Mouse (Mus musculus) CH12.LX (cell line): ENCODE data around the gene Kansl3. TPM values are rescaled to one million over a fixed set of nuclear protein-coding genes. Genes with fewer than 3 reads are reported as not detected.

Experiments
- DNase-seq: peaks from one replicate; pipeline ENCODE4 v3.0.0-alpha.2; 2013; ENCODE audit errors: extremely low read depth
- H3K27ac ChIP-seq: 2 replicates; pipeline ENCODE4 v1.5.1; 2012; ENCODE audit warnings: low read depth, mild to moderate bottlenecking, control low read depth, moderate library complexity; ENCODE audit not compliant: insufficient read depth
- H3K27me3 ChIP-seq: replicated peaks from 2 replicates; pipeline ENCODE3; 2012; ENCODE audit warnings: inconsistent platforms
- H3K36me3 ChIP-seq, 2 experiments: replicated peaks in 1 of 2; 2 replicates each; pipeline versions ENCODE3 to v1.6.1; 2012; ENCODE audit warnings: inconsistent platforms in 1 of 2, low read length in 1 of 2, mild to moderate bottlenecking in 1 of 2, mixed read lengths in 1 of 2, moderate library complexity in 1 of 2; ENCODE audit not compliant: control insufficient read depth in 1 of 2, insufficient read depth in 1 of 2
- H3K4me1 ChIP-seq, 2 experiments: 2 replicates each; pipeline ENCODE4 v1.6.1; 2012; ENCODE audit warnings: inconsistent platforms in 1 of 2, moderate library complexity in 1 of 2; ENCODE audit not compliant: insufficient read depth in 2 of 2, control insufficient read depth in 1 of 2
- H3K4me2 ChIP-seq: 2 replicates; pipeline ENCODE4 v1.6.1; 2012; ENCODE audit warnings: low read depth, mild to moderate bottlenecking, control low read depth; ENCODE audit not compliant: poor library complexity, insufficient read depth, severe bottlenecking
- H3K4me3 ChIP-seq, 3 experiments: fragments of 150-350 bp in 1 of 3; sonication (generic) in 1 of 3; replicated peaks in 1 of 3; 2 replicates each; pipeline versions ENCODE3 to v1.5.1; 2011 to 2012; ENCODE audit warnings: low read depth in 2 of 3, low read length in 2 of 3, mild to moderate bottlenecking in 2 of 3, moderate library complexity in 2 of 3, control low read depth in 1 of 3, improper control_type of control experiment in 1 of 3, inconsistent platforms in 1 of 3, mixed read lengths in 1 of 3; ENCODE audit not compliant: poor library complexity in 1 of 3
- H3K79me2 ChIP-seq: replicated peaks from 2 replicates; pipeline ENCODE4 v1.6.1; 2012; ENCODE audit warnings: mild to moderate bottlenecking, moderate library complexity; ENCODE audit not compliant: control insufficient read depth, poor library complexity, insufficient read depth, severe bottlenecking; ENCODE audit errors: extremely low read depth
- H3K9ac ChIP-seq: 2 replicates; pipeline ENCODE4 v1.6.1; 2012; ENCODE audit warnings: low read depth, mild to moderate bottlenecking, control low read depth, moderate library complexity; ENCODE audit not compliant: insufficient read depth
- H3K9me3 ChIP-seq: replicated peaks from 2 replicates; pipeline ENCODE3; 2012; ENCODE audit warnings: low read length, inconsistent platforms, mixed read lengths
- BHLHE40 ChIP-seq: IDR thresholded peaks from 2 replicates; pipeline ENCODE4 v1.6.1; 2011; ENCODE audit warnings: mild to moderate bottlenecking, low read depth, low read length, improper control_type of control experiment
- CHD2 ChIP-seq: IDR thresholded peaks from 2 replicates; pipeline ENCODE4 v1.6.1; 2011; ENCODE audit warnings: low read length, improper control_type of control experiment
- CTCF ChIP-seq, 2 experiments: IDR thresholded peaks in 1 of 2; conservative IDR thresholded peaks in 1 of 2; 2 replicates each; pipeline ENCODE4 v1.5.1; 2011 to 2012; ENCODE audit warnings: low read depth in 2 of 2, low read length in 2 of 2, improper control_type of control experiment in 1 of 2, inconsistent platforms in 1 of 2, mild to moderate bottlenecking in 1 of 2, moderate library complexity in 1 of 2
- ELF1 ChIP-seq: IDR thresholded peaks from 2 replicates; pipeline ENCODE4 v1.6.1; 2014; ENCODE audit warnings: low read depth, mild to moderate bottlenecking, inconsistent platforms, low read length, improper control_type of control experiment
- EP300 ChIP-seq: IDR thresholded peaks from 2 replicates; pipeline ENCODE4 v1.6.1; 2011; ENCODE audit warnings: low read length, improper control_type of control experiment
- ETS1 ChIP-seq: conservative IDR thresholded peaks from 2 replicates; pipeline ENCODE4 v1.6.1; 2012; ENCODE audit warnings: low read depth, mild to moderate bottlenecking, inconsistent platforms, low read length, improper control_type of control experiment, moderate library complexity
- GABPA ChIP-seq: IDR thresholded peaks from 2 replicates; pipeline ENCODE4 v1.6.1; 2012; ENCODE audit warnings: low read depth, low read length, improper control_type of control experiment, inconsistent platforms; ENCODE audit not compliant: insufficient replicate concordance
- IRF4 ChIP-seq: IDR thresholded peaks from 2 replicates; pipeline ENCODE4 v1.6.1; 2014; ENCODE audit warnings: low read depth, mild to moderate bottlenecking, inconsistent platforms, low read length, improper control_type of control experiment
- JUN ChIP-seq: IDR thresholded peaks from 2 replicates; pipeline ENCODE4 v1.6.1; 2011; ENCODE audit warnings: low read depth, mild to moderate bottlenecking, low read length, improper control_type of control experiment, moderate library complexity; ENCODE audit not compliant: insufficient read depth
- JUND ChIP-seq: conservative IDR thresholded peaks from 2 replicates; pipeline ENCODE4 v1.6.1; 2011; ENCODE audit warnings: low read depth, low read length, improper control_type of control experiment
- KAT2A ChIP-seq: IDR thresholded peaks from 2 replicates; pipeline ENCODE4 v1.6.1; 2012; ENCODE audit warnings: low read length, improper control_type of control experiment, inconsistent platforms; ENCODE audit not compliant: insufficient replicate concordance
- MAX ChIP-seq: IDR thresholded peaks from 2 replicates; pipeline ENCODE4 v1.6.1; 2011; ENCODE audit warnings: low read length, improper control_type of control experiment
- MAZ ChIP-seq: IDR thresholded peaks from 2 replicates; pipeline ENCODE4 v1.6.1; 2012; ENCODE audit warnings: low read depth, mild to moderate bottlenecking, inconsistent platforms, low read length, improper control_type of control experiment, moderate library complexity
- MEF2A ChIP-seq: IDR thresholded peaks from 2 replicates; pipeline ENCODE4 v1.6.1; 2014; ENCODE audit warnings: low read depth, mild to moderate bottlenecking, inconsistent platforms, low read length, improper control_type of control experiment, borderline replicate concordance
- MXI1 ChIP-seq: IDR thresholded peaks from 2 replicates; pipeline ENCODE4 v1.6.1; 2011; ENCODE audit warnings: mild to moderate bottlenecking, low read depth, low read length, improper control_type of control experiment
- NELFE ChIP-seq: IDR thresholded peaks from 2 replicates; pipeline ENCODE4 v1.6.1; 2011; ENCODE audit warnings: low read depth, low read length, improper control_type of control experiment
- NRF1 ChIP-seq: IDR thresholded peaks from 2 replicates; pipeline ENCODE4 v1.6.1; 2014; ENCODE audit warnings: low read depth, mild to moderate bottlenecking, inconsistent platforms, low read length, improper control_type of control experiment, moderate library complexity
- PAX5 ChIP-seq: IDR thresholded peaks from 2 replicates; pipeline ENCODE4 v1.6.1; 2012; ENCODE audit warnings: low read length, inconsistent platforms, mixed read lengths
- POLR2A ChIP-seq: IDR thresholded peaks from 2 replicates; pipeline ENCODE4 v1.6.1; 2011; ENCODE audit warnings: low read depth, mild to moderate bottlenecking, improper control_type of control experiment, low read length
- POLR2AphosphoS2 ChIP-seq: IDR thresholded peaks from 2 replicates; pipeline ENCODE4 v1.6.1; 2011; ENCODE audit warnings: low read depth, low read length, improper control_type of control experiment
- RAD21 ChIP-seq: IDR thresholded peaks from 2 replicates; pipeline ENCODE4 v1.6.1; 2011; ENCODE audit warnings: low read depth, mild to moderate bottlenecking, low read length, improper control_type of control experiment, moderate library complexity
- RCOR1 ChIP-seq: conservative IDR thresholded peaks from 2 replicates; pipeline ENCODE4 v1.6.1; 2012; ENCODE audit warnings: low read depth, mild to moderate bottlenecking, inconsistent platforms, low read length, improper control_type of control experiment
- SIN3A ChIP-seq: IDR thresholded peaks from 2 replicates; pipeline ENCODE4 v1.6.1; 2012; ENCODE audit warnings: low read length, improper control_type of control experiment, inconsistent platforms
- SMC3 ChIP-seq: IDR thresholded peaks from 2 replicates; pipeline ENCODE4 v1.6.1; 2011; ENCODE audit warnings: low read depth, low read length, improper control_type of control experiment
- TBP ChIP-seq: conservative IDR thresholded peaks from 2 replicates; pipeline ENCODE4 v1.6.1; 2011; ENCODE audit warnings: low read depth, low read length, improper control_type of control experiment
- TCF12 ChIP-seq: IDR thresholded peaks from 2 replicates; pipeline ENCODE4 v1.6.1; 2014; ENCODE audit warnings: low read depth, mild to moderate bottlenecking, inconsistent platforms, low read length, improper control_type of control experiment
- UBTF ChIP-seq: IDR thresholded peaks from 2 replicates; pipeline ENCODE4 v1.6.1; 2012; ENCODE audit warnings: low read depth, mild to moderate bottlenecking, inconsistent platforms, low read length, improper control_type of control experiment, moderate library complexity
- USF1 ChIP-seq: IDR thresholded peaks from 2 replicates; pipeline ENCODE4 v1.6.1; 2014; ENCODE audit warnings: low read depth, mild to moderate bottlenecking, inconsistent platforms, low read length, improper control_type of control experiment
- USF2 ChIP-seq: conservative IDR thresholded peaks from 2 replicates; pipeline ENCODE4 v1.6.1; 2011; ENCODE audit warnings: low read depth, low read length, improper control_type of control experiment
- ZC3H11A ChIP-seq: IDR thresholded peaks from 2 replicates; pipeline ENCODE4 v1.6.1; 2012; ENCODE audit warnings: low read depth, mild to moderate bottlenecking, inconsistent platforms, low read length, improper control_type of control experiment
- ZKSCAN1 ChIP-seq: IDR thresholded peaks from 2 replicates; pipeline ENCODE4 v1.6.1; 2012; ENCODE audit warnings: low read depth, inconsistent platforms, low read length, improper control_type of control experiment, borderline replicate concordance
- ZMIZ1 ChIP-seq: IDR thresholded peaks from 2 replicates; pipeline ENCODE4 v1.6.1; 2012; ENCODE audit warnings: low read depth, mild to moderate bottlenecking, inconsistent platforms, low read length, improper control_type of control experiment
- ZNF384 ChIP-seq: IDR thresholded peaks from 2 replicates; pipeline ENCODE4 v1.6.1; 2012; ENCODE audit warnings: low read depth, low read length, improper control_type of control experiment, inconsistent platforms
- dilution Hi-C: fragments of 300-500 bp; cut with MboI; formaldehyde crosslinking; loops from 2 replicates; pipeline ENCODE4 v1.14.3; 2020; ENCODE audit warnings: low sequenced_read_pairs; ENCODE audit not compliant: extremely low pct_unique_long_range_greater_than_20kb, extremely low pct_ligation_motif_present
- in situ Hi-C: fragments of 300-500 bp; cut with MboI; formaldehyde crosslinking; loops from 3 replicates; pipeline ENCODE4 v1.14.3; 2019; ENCODE audit warnings: low sequenced_read_pairs, low pct_ligation_motif_present, low pct_unique_long_range_greater_than_20kb, mixed read lengths
- polyA plus RNA-seq: library from polyadenylated mRNA; unstranded; fragments of >175 nt; gene quantifications from 2 replicates; pipeline ENCODE4 v1.2.1, GENCODE M21; 2012; ENCODE audit warnings: low read depth; ENCODE audit not compliant: insufficient read length
- total RNA-seq, 2 experiments: library from RNA; depleted of rRNA; stranded (reverse); fragments of 300-350 nt in 1 of 2; fragments of >200 nt in 1 of 2; gene quantifications; 2 replicates each; pipeline ENCODE4 v1.2.3; 2012 to 2014

The Kansl3 gene
- total and polyA plus RNA-seq, 3 experiments, result 14.3 to 21.2 (median 17.0) TPM

DNA sequence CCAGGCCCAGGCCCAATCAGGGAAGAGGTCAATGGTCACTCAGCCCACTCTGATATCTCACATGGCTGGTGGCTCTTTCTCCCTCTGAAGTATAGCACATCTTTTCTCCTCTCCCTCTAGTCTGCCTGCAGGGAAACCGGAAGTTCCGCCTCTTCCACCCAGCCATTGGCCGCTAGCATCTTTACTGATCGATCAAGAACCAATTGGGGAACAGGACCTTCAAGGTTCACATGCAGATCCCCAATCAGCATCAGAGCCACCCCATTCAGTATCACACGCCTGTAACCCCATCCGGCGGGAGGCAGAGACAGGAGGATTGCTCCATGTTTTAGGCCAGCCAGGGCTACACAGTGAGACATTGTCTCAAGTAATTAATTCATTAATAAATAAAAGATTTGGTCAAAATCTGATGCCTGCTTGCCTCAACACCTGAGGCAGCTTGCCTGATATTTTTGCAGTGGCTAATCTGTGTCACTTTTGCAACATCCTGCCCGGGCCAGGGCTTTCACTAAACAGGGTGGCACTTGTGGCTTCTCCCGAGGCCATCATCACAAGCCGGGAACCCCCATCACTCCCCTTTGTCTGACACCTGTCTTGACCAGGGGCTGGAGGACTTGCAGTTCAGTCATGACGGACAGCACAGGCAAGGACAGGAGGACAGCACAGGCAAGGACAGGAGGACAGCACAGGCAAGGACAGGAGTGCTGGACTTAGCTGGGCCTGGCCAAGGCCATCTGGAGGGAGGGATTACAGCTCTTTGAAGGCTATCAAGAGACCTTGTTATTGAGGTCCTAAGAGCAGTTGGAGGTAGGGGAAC, 53.8 kb downstream of the Kansl3 start:
- Histone ChIP-seq H3K4me1 (peaks cover 5 to 44% of the 10 kb centered on the region in 2 experiments), H3K4me3 (peak overlapping the region in 2 of 3 experiments; percentile 7 to 54), H3K9me3 (no peaks in the 10 kb centered on the region), H3K4me2 (no peak overlapping the region), H3K79me2 (peaks cover 8% of the 10 kb centered on the region), H3K36me3 (peaks cover 62 to 80% of the 10 kb centered on the region in 2 experiments), H3K9ac (no peak overlapping the region), H3K27ac (no peak overlapping the region), H3K27me3 (no peaks in the 10 kb centered on the region)
- TF ChIP-seq KAT2A, result no peak
- no peak; the same call in none of the 2 replicates for TF ChIP-seq CHD2
- peak; percentile 43; the same call in 1 of the 2 replicates for TF ChIP-seq ZMIZ1
- no peak for TF ChIP-seq TBP
- TF ChIP-seq TCF12, result 0 out of 2 replicates have a peak, but pooled peaks have one; percentile 23
- no peak for TF ChIP-seq SIN3A
- no peak for TF ChIP-seq NRF1
- no peak for TF ChIP-seq MAX
- TF ChIP-seq SMC3, result no peak
- TF ChIP-seq PAX5, result no peak
- no peak for TF ChIP-seq UBTF
- peak; percentile 47 for TF ChIP-seq ELF1
- no peak for TF ChIP-seq ZNF384
- TF ChIP-seq POLR2A, result no peak; the same call in 1 of the 2 replicates
- TF ChIP-seq ETS1, result no peak
- no peak for TF ChIP-seq BHLHE40
- no peak for TF ChIP-seq ZC3H11A
- no peak for TF ChIP-seq USF1
- no peak for TF ChIP-seq JUND
- TF ChIP-seq MEF2A, result no peak
- TF ChIP-seq MAZ, result no peak
- 0 out of 2 replicates have a peak, but pooled peaks have one; percentile 24 for TF ChIP-seq MXI1
- TF ChIP-seq USF2, result no peak
- no peak for TF ChIP-seq JUN
- TF ChIP-seq NELFE, result no peak
- TF ChIP-seq IRF4, result no peak
- no peak for TF ChIP-seq CTCF (conservative IDR thresholded peaks at IDR 0.05 in 1 of 2, IDR thresholded peaks at IDR 0.05 in 1 of 2; ENCODE audit: low read depth in 2 of 2, low read length in 2 of 2)
- TF ChIP-seq RCOR1, result no peak
- no peak for TF ChIP-seq ZKSCAN1
- TF ChIP-seq GABPA, result no peak
- no peak for TF ChIP-seq EP300
- TF ChIP-seq RAD21, result no peak
- no peak for TF ChIP-seq POLR2AphosphoS2
- in situ Hi-C loops, result no loop called here
- peak; percentile 94 for DNase-seq
- dilution Hi-C loops, result no loop called here
